Mouse (Mus musculus) small intestine, adult 2 months (tissue): ENCODE data around the gene Snapc3.

ENCODE experiments used
- CTCF ChIP-seq: fragments of 200-500 bp; IDR thresholded peaks from 2 replicates; pipeline ENCODE4 v1.5.1; 2012; ENCODE audit warnings: low read depth, mild to moderate bottlenecking, control low read depth, inconsistent platforms, low read length, moderate library complexity, mixed read lengths; ENCODE audit not compliant: insufficient replicate concordance, insufficient read length; ENCODE audit errors: extremely low read depth
- POLR2A ChIP-seq: fragments of 200-500 bp; IDR thresholded peaks from 2 replicates; pipeline ENCODE4 v1.6.1; 2012; ENCODE audit warnings: low read depth, mild to moderate bottlenecking, control low read depth, inconsistent platforms, low read length, moderate library complexity

- TF ChIP-seq POLR2A (no peak), CTCF (no peak)
Measured at GRCm38 (mm10) chr4:83509600-83509999, 92.1 kb downstream of the Snapc3 start.
